Mouse (Mus musculus): ENCODE data around the gene Sars2.

DNA sequence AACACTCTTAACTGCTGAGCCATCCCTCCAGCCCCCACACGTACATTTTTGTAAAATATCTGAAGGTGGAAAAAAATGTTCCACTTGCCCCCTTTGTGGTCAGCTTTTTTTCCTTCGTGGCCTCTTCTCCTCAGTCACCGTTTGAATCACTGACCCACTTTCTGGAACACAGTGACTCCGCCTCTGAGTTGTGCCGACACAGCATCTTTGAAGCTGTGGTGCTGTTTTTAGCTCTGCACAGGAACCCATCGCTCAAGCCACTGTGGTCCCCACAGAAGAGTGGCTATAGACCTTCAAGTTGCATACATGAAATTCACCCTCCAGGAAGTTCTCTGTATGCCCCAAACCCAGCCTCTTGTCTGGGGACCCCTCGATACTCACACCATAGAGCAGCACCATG lies 39.1 kb downstream of the Sars2 start:
- TF ChIP-seq CTCF (IDR thresholded peaks at IDR 0.05; ENCODE audit: extremely low read depth, insufficient read depth, insufficient read length, insufficient replicate concordance) (no peak), POLR2A (IDR thresholded peaks at IDR 0.05; ENCODE audit: low read depth, low read length) (peak; percentile 9; the same call in 1 of the 2 replicates)

All from spleen, adult 2 months (tissue).